Mouse (Mus musculus) cerebellum, postnatal 25 days (tissue): ENCODE results near the gene Bpifa6.

Experiments used
- DNase-seq, 2 experiments: peaks; one replicate each; pipeline ENCODE4 v3.0.0; 2021; ENCODE audit warnings: mixed read lengths in 2 of 2

Bpifa6 gene

GRCm38 (mm10) chr2:154044743-154045142 is 70.0 kb downstream of the Bpifa6 start:
- DNase-seq: no peak
